Mouse (Mus musculus) testis, adult 2 months (tissue): ENCODE measurements around the gene Sfxn4.

Source experiments
- CTCF ChIP-seq: fragments of 200-500 bp; IDR thresholded peaks from 2 replicates; pipeline ENCODE4 v1.5.1; 2012; ENCODE audit warnings: low read depth, mild to moderate bottlenecking, inconsistent platforms, low read length, moderate library complexity; ENCODE audit not compliant: control insufficient read depth, insufficient read depth, insufficient replicate concordance
- POLR2A ChIP-seq: fragments of 200-500 bp; IDR thresholded peaks from 2 replicates; pipeline ENCODE4 v1.6.1; 2012; ENCODE audit warnings: low read depth, mild to moderate bottlenecking, inconsistent platforms, low read length, moderate library complexity; ENCODE audit not compliant: control insufficient read depth

- peak; percentile 52 for TF ChIP-seq CTCF
- no peak; the same call in none of the 2 replicates for TF ChIP-seq POLR2A
Observed at GRCm38 (mm10) chr19:60889714-60890315, 28.5 kb upstream of the Sfxn4 start, which contains the start of gene Grk5.
